Mouse (Mus musculus) cerebellum, adult 2 months (tissue): ENCODE measurements around the gene Fhit. TPM values are rescaled to one million over a fixed set of nuclear protein-coding genes. Genes with fewer than 3 reads are reported as not detected.

Source experiments
- DNase-seq, 2 experiments: peaks; one replicate each; pipeline ENCODE4 v3.0.0; 2021
- H3K27ac ChIP-seq: fragments of 200-500 bp; 2 replicates; pipeline ENCODE4 v1.5.1; 2012; ENCODE audit warnings: low read length, control low read depth, inconsistent platforms; ENCODE audit not compliant: insufficient read depth
- H3K27me3 ChIP-seq: fragments of 200-500 bp; 2 replicates; pipeline ENCODE4 v1.6.1; 2012; ENCODE audit warnings: inconsistent platforms, mild to moderate bottlenecking, low read length, moderate library complexity; ENCODE audit not compliant: control insufficient read depth, insufficient read depth
- H3K4me1 ChIP-seq: fragments of 200-500 bp; 2 replicates; pipeline ENCODE4 v1.6.1; 2011; ENCODE audit warnings: low read length; ENCODE audit not compliant: control insufficient read depth, insufficient read depth
- H3K4me3 ChIP-seq: fragments of 200-500 bp; replicated peaks from 2 replicates; pipeline ENCODE3; 2011; ENCODE audit warnings: mild to moderate bottlenecking, low read depth, low read length, control low read depth; ENCODE audit not compliant: insufficient read depth
- CTCF ChIP-seq: fragments of 200-500 bp; IDR thresholded peaks from 2 replicates; pipeline ENCODE4 v1.5.1; 2011; ENCODE audit warnings: low read depth, mild to moderate bottlenecking, control low read depth, low read length, moderate library complexity, borderline replicate concordance; ENCODE audit not compliant: insufficient read depth
- POLR2A ChIP-seq: fragments of 200-500 bp; IDR thresholded peaks from 2 replicates; pipeline ENCODE4 v1.6.1; 2011; ENCODE audit warnings: low read length, control low read depth, borderline replicate concordance; ENCODE audit not compliant: insufficient read depth
- WGBS: fragments of 180-500 bp; shearing (Covaris S2); methylation state at CpG from one replicate; pipeline ENCODE4 v1.1.7; 2018; 5-methylcytosine and 5-hydroxymethylcytosine counted together
- polyA plus RNA-seq: library from polyadenylated mRNA; depleted of rRNA; stranded (reverse); fragments of >200 nt; gene quantifications from 2 replicates; pipeline ENCODE4 v1.2.3, GENCODE M21; 2012

Gene Fhit
- polyA plus RNA-seq, 1 experiment: 10.5 TPM

- 76% methylated on average over 3 of the region's 3 CpGs for WGBS
- no peaks in the 10 kb centered on the region for H3K4me1 ChIP-seq
These were observed 1373.4 kb downstream of the Fhit start for GRCm38 (mm10) chr14:9788402-9788950.

DNA sequence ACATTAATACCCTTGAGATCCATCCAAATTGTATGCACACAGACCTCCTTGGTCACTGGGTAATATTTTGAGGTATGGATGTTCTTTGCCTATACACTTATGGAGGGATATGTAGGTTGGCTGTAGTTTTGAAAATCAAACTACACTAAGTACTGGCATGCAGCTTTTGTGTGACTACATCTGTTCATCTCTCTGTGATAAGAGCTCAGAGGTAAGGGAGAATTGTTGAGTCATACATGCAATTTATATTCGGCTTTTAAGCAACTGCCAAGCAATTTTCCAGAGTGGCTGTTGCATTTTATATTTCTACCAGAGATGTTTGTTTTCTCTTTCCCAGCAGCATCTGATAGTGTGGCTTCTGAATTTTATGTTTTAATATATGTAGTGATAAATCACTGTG lies 1374.4 kb downstream of the Fhit start:
- H3K4me3 ChIP-seq: no peak overlapping the region
- no peak for TF ChIP-seq POLR2A
- no peak for TF ChIP-seq CTCF
- WGBS: 86% methylated on average over 1 of the region's 1 CpGs
- H3K27ac ChIP-seq: no peak overlapping the region
- no peaks in the 10 kb centered on the region for H3K27me3 ChIP-seq
- DNase-seq: no peak
- no peaks in the 10 kb centered on the region for H3K4me1 ChIP-seq

More at GRCm38 (mm10) chr14:9788402-9788950, 1373.4 kb downstream of the Fhit start:
- no peak overlapping the region for H3K4me3 ChIP-seq
- no peak overlapping the region for H3K27ac ChIP-seq
- no peak for TF ChIP-seq CTCF
- TF ChIP-seq POLR2A: no peak
- DNase-seq: no peak
- no peaks in the 10 kb centered on the region for H3K27me3 ChIP-seq

- TF ChIP-seq POLR2A (no peak), CTCF (no peak)
- H3K4me1 ChIP-seq: no peaks in the 10 kb centered on the region
- no peaks in the 10 kb centered on the region for H3K27me3 ChIP-seq
- no peak for DNase-seq
- H3K4me3 ChIP-seq: no peak overlapping the region
- 62% methylated on average over 1 of the region's 1 CpGs for WGBS
- H3K27ac ChIP-seq: no peak overlapping the region
These were observed 1376.0 kb downstream of the Fhit start for GRCm38 (mm10) chr14:9785861-9786260.

DNA sequence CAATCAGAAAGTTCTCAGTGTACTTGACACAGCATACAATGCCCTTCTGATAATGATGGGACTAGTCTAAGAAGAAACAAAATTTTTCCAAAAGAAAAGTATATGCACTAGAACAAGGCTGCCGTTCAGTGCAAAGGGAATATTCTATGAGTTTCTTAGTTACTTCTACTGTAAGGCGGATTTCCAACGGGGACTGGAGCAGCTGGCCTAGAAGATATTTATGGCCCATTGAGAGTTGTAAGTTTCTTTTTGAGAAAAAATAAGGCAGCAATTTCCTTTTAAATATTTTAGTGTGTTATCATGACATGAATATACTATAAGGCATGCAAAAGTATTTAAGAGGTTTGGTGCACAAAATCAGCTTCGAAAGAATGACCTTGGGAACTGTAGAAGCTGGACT lies 1410.5 kb downstream of the Fhit start:
- H3K27me3 ChIP-seq: no peaks in the 10 kb centered on the region
- H3K27ac ChIP-seq: no peak overlapping the region
- WGBS: 90% methylated on average over 4 of the region's 4 CpGs
- no peak overlapping the region for H3K4me3 ChIP-seq
- no peaks in the 10 kb centered on the region for H3K4me1 ChIP-seq
- no peak for TF ChIP-seq CTCF
- DNase-seq: no peak

DNA sequence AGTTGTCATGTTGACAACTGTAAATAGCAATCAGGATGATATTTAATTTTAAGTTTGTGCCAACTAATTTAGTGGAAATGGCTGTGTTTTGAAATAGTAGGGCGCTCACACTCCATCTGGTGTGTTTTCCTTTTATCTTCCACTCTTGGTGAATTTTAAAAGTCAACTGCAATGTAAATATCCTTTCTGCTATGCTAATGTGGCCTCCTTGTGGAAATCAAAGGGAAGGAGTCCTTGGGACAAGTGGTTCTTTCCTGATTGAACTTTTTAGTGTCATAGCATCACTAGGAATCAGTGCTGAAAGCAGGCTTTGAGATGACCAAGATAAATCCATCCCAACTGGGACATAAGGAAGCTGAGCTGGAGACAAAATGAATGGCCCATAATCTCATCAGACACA lies 1413.1 kb downstream of the Fhit start:
- H3K4me1 ChIP-seq: no peaks in the 10 kb centered on the region
- DNase-seq: no peak
- no peak for TF ChIP-seq CTCF
- TF ChIP-seq POLR2A: no peak
- no peak overlapping the region for H3K4me3 ChIP-seq
- WGBS: 90% methylated on average over 1 of the region's 1 CpGs
- H3K27me3 ChIP-seq: no peaks in the 10 kb centered on the region
- no peak overlapping the region for H3K27ac ChIP-seq

- no peak overlapping the region for H3K27ac ChIP-seq
These were observed 1439.8 kb downstream of the Fhit start for GRCm38 (mm10) chr14:9721917-9722472.

GRCm38 (mm10) chr14:9698621-9699020 lies 1463.2 kb downstream of the Fhit start:
- TF ChIP-seq POLR2A: no peak
- no peak for TF ChIP-seq CTCF
- Histone ChIP-seq H3K27me3 (no peaks in the 10 kb centered on the region), H3K4me1 (no peaks in the 10 kb centered on the region), H3K27ac (no peak overlapping the region), H3K4me3 (no peak overlapping the region)
- WGBS: 93% methylated on average over 1 of the region's 1 CpGs
- no peak for DNase-seq

More at GRCm38 (mm10) chr14:9721917-9722472, 1439.8 kb downstream of the Fhit start:
- WGBS: 63% methylated on average over 2 of the region's 2 CpGs
- Histone ChIP-seq H3K4me3 (no peak overlapping the region), H3K27me3 (no peaks in the 10 kb centered on the region), H3K4me1 (no peaks in the 10 kb centered on the region)
- TF ChIP-seq POLR2A: no peak
- no peak for TF ChIP-seq CTCF
- DNase-seq: no peak

GRCm38 (mm10) chr14:9697101-9697500 lies 1464.7 kb downstream of the Fhit start:
- no peaks in the 10 kb centered on the region for H3K27me3 ChIP-seq
- H3K4me1 ChIP-seq: no peaks in the 10 kb centered on the region
- 84% methylated on average over 3 of the region's 3 CpGs for WGBS
- TF ChIP-seq POLR2A: no peak
- no peak for TF ChIP-seq CTCF
- no peak overlapping the region for H3K4me3 ChIP-seq
- DNase-seq: no peak
- no peak overlapping the region for H3K27ac ChIP-seq
